Mouse (Mus musculus) T-cell, adult 66 days (primary cell): ENCODE measurements around the gene Inhbb. TPM values are rescaled to one million over a fixed set of nuclear protein-coding genes. Genes with fewer than 3 reads are reported as not detected.

Source experiments
- total RNA-seq, 2 experiments: library from RNA; stranded (reverse); gene quantifications; 3 replicates in 1 of 2; 4 replicates in 1 of 2; pipeline ENCODE4 v1.2.4; 2023

Gene Inhbb
- not detected for total RNA-seq

DNA sequence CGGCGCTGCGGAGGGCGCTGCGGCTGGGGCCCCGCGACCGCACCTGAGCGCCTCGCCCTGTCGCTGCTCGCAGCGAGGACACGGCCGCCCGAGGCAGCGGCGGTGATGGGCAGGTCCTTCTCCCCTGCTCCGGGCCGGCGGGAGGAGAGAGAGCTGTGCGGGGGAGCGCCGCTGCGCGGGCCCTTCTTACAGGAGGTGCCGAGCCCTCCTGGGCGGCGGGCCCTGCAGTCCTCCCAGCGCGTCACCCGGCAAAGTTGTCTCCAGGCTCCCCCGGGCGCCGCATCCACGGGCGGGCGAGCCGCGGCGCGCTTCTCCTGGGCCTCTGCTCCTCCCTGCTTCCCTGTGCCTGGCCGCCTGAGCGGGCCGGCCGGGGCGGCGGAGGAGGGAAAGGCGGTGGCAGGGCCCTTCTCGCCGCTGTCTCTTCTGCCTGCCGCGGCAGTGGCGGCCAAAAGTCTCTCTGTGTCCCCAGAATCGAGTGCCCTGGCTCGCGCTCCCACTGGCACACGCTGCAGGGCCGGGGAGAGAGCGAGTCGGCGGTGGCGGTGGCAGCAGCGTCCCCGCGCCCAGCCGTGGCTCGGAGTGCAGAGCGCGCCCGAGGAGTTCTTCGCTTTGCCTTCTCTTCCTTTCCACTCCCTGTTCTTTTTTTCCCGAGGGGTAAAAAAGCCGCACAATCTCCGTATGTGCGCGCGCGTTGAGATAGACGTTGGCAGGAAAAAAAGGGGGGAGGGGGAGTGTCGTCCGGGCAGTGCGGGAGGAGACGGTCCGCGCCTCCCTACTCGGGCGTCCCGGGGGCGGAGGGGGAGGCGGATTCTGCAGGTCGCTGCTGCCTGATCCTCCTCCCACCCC lies at the start of gene Inhbb:
Inhbb (minus strand) TSS at position 673 of the 846 bp plus-strand sequence.

Other genes with a start within 250 kb of the Inhbb start
- 1 to 10 TPM; 5.8 to 7.8 TPM for gene Ralb, start 82.5 kb upstream of the Inhbb start, total RNA-seq
- gene Tmem185b, start 103.9 kb upstream of the Inhbb start, total RNA-seq = 10 to 100 TPM; 22.6 to 27.6 TPM
- 1 to 10 TPM; 2.3 to 2.6 TPM for gene Epb41l5, start 226.8 kb upstream of the Inhbb start, total RNA-seq